Mouse (Mus musculus): ENCODE measurements around the gene Wdr62.

DNA sequence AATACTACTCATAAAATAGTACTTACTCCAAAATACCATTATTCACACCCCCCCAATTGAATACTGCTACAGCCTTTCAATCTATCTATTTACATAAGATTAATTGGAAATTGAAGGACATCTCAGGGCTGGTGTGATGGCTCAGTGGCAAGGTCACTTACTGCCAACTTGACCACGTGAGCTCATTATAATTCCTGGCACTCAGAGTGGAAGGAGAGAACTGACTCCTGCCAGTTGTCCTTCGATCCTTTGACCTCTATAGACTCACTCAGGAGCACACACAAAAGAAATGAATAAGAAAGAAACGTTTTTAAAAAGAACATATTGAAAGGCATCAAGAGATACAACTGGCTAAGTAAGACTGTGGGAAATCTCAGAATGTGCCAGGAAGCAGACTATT, 64.3 kb downstream of the Wdr62 start:
- TF ChIP-seq CTCF (IDR thresholded peaks at IDR 0.05; ENCODE audit: low read depth), result no peak
- no peak for TF ChIP-seq EP300 (IDR thresholded peaks at IDR 0.05; ENCODE audit: low read depth)
